Mouse (Mus musculus): Measurements from ENCODE around the gene Plb1. TPM values are rescaled to one million over a fixed set of nuclear protein-coding genes. Genes with fewer than 3 reads are reported as not detected.

Gene Plb1
- polyA plus RNA-seq, 1 experiment from 2014 or later: not detected

DNA sequence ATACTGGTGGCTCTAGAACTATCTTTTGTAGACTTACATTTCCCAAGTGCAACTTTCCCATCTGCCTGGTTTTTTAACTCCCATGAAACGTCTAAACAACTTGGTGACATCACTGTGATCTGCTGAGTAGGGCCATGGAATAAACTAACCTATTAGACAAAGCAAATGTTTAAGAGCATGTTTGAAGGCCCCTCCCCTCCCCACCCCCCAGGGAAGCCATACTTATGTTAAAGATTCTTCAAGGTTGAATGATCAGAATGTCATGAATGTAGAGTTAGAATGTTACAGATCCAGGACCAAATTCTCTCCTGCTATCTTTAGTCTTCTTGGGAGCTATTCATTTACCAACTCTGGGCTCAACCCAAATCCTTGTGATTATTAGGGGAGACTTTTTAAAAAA is 107.7 kb downstream of the Plb1 start:
- Histone ChIP-seq H3K4me1 (replicated peaks) (peaks cover 3% of the 10 kb centered on the region), H3K36me3 (no peaks in the 10 kb centered on the region), H3K4me2 (replicated peaks) (no peak overlapping the region), H3K9me3 (no peaks in the 10 kb centered on the region), H3K27me3 (no peaks in the 10 kb centered on the region), H3K9ac (replicated peaks) (no peak overlapping the region), H3K4me3 (replicated peaks) (no peak overlapping the region), H3K27ac (no peak overlapping the region)
- WGBS: 74% methylated on average over 1 of the region's 1 CpGs
- ATAC-seq: no peak

- no peaks in the 10 kb centered on the region for H3K9me3 ChIP-seq
- H3K4me1 ChIP-seq (replicated peaks): no peaks in the 10 kb centered on the region
- no peak overlapping the region for H3K9ac ChIP-seq (replicated peaks)
- no peaks in the 10 kb centered on the region for H3K27me3 ChIP-seq
- H3K4me2 ChIP-seq (replicated peaks): no peak overlapping the region
- H3K36me3 ChIP-seq: no peaks in the 10 kb centered on the region
- no peak for ATAC-seq
- 78% methylated on average over 5 of the region's 5 CpGs for WGBS
- H3K27ac ChIP-seq: no peak overlapping the region
- H3K4me3 ChIP-seq (replicated peaks): no peak overlapping the region
Observed at GRCm38 (mm10) chr5:32342711-32343285, 110.3 kb downstream of the Plb1 start.

DNA sequence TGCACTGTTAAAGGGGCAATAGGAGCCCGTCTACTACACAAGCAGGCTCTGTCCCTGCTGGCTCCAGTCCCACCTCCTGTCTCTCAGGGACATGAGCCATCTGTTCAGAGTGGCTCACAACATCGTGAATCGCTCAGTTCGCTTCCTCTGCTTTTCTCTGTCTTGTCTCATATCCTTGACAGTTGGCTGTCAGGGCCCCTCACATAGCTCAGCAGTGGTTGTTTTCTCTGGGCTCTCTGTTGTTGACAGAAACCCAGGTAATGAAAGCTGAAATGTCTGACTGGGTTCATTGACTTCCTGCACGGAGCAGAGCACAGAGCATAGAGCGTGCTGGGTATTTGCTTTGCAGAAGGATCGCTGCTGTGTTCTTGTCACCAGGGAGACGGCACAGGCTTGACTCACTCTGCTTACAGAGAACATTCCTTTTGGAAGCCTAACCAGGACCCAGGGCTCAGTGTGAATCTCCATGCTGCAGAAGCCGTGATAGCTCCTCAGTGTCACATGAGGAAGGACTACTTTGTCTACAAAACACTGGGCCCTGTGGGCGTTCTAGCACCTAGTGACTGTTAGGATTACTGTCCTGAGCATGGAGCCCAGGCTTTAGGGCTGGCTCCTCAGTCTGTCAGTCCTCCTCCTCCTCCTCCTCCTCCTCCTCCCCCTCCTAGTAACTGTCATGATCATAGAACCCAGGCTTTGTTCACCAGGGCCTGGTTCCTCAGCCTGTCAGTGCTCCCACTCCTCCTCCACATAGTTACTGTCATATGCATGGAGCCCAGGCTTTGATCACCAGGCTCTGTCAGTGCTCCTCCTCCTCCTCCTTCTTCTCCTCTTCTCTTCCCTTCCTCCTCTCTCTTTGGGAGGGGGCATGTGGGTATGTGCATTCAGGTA is 113.8 kb downstream of the Plb1 start:
- WGBS: 47% methylated on average over 10 of the region's 10 CpGs
- Histone ChIP-seq H3K27ac (no peak overlapping the region), H3K4me2 (replicated peaks) (no peak overlapping the region)

DNA sequence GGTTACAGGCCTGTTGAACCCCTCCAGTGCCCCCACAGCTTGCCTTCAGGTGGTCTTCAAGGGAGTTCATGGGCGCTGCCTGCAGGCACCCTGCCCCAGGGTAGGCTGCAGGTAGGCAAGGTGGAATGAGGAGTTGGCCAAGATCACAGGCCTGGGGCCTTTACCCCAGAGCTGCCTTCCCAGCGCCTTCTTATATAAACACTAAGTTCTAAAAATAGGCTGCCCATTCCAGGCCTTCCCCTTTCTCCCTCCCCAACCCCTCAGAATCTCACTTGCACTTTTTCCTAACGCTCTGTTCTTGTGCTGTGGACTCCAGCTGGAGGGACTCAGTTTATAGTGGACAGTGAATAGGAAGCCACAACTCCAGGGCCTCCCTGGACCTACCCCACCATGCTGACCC is 117.2 kb downstream of the Plb1 start:
- WGBS: 79% methylated on average over 3 of the region's 3 CpGs
- no peak for ATAC-seq
- H3K36me3 ChIP-seq: no peaks in the 10 kb centered on the region
- no peak overlapping the region for H3K4me2 ChIP-seq (replicated peaks)
- H3K27ac ChIP-seq: no peak overlapping the region
- H3K27me3 ChIP-seq: no peaks in the 10 kb centered on the region
- no peaks in the 10 kb centered on the region for H3K4me1 ChIP-seq (replicated peaks)
- H3K9me3 ChIP-seq: no peaks in the 10 kb centered on the region
- H3K9ac ChIP-seq (replicated peaks): no peak overlapping the region
- H3K4me3 ChIP-seq (replicated peaks): no peak overlapping the region

More for the DNA sequence above, 113.8 kb downstream of the Plb1 start:
- no peaks in the 10 kb centered on the region for H3K36me3 ChIP-seq
- peak; percentile 76 for ATAC-seq
- no peaks in the 10 kb centered on the region for H3K27me3 ChIP-seq
- H3K9me3 ChIP-seq: no peaks in the 10 kb centered on the region
- H3K9ac ChIP-seq (replicated peaks): no peak overlapping the region
- H3K4me1 ChIP-seq (replicated peaks): no peaks in the 10 kb centered on the region
- no peak overlapping the region for H3K4me3 ChIP-seq (replicated peaks)

GRCm38 (mm10) chr5:32350551-32351256 is 118.2 kb downstream of the Plb1 start:
- H3K4me1 ChIP-seq (replicated peaks): no peaks in the 10 kb centered on the region
- no peaks in the 10 kb centered on the region for H3K9me3 ChIP-seq
- no peak for ATAC-seq
- no peak overlapping the region for H3K4me3 ChIP-seq (replicated peaks)
- no peaks in the 10 kb centered on the region for H3K36me3 ChIP-seq
- H3K27ac ChIP-seq: no peak overlapping the region
- 80% methylated on average over 3 of the region's 3 CpGs for WGBS
- no peak overlapping the region for H3K9ac ChIP-seq (replicated peaks)
- no peak overlapping the region for H3K4me2 ChIP-seq (replicated peaks)
- no peaks in the 10 kb centered on the region for H3K27me3 ChIP-seq

GRCm38 (mm10) chr5:32351721-32352465 is 119.4 kb downstream of the Plb1 start:
- Histone ChIP-seq H3K27me3 (no peaks in the 10 kb centered on the region), H3K4me1 (replicated peaks) (no peaks in the 10 kb centered on the region), H3K9me3 (no peaks in the 10 kb centered on the region), H3K4me3 (replicated peaks) (no peak overlapping the region), H3K4me2 (replicated peaks) (no peak overlapping the region), H3K9ac (replicated peaks) (no peak overlapping the region), H3K36me3 (no peaks in the 10 kb centered on the region), H3K27ac (no peak overlapping the region)
- WGBS: 85% methylated on average over 4 of the region's 4 CpGs
- no peak for ATAC-seq

- no peak for ATAC-seq
- 88% methylated on average over 3 of the region's 3 CpGs for WGBS
- Histone ChIP-seq H3K9ac (replicated peaks) (no peak overlapping the region), H3K27me3 (no peaks in the 10 kb centered on the region), H3K4me1 (replicated peaks) (no peaks in the 10 kb centered on the region), H3K36me3 (no peaks in the 10 kb centered on the region), H3K4me2 (replicated peaks) (no peak overlapping the region), H3K27ac (no peak overlapping the region), H3K9me3 (no peaks in the 10 kb centered on the region), H3K4me3 (replicated peaks) (no peak overlapping the region)
Observed at GRCm38 (mm10) chr5:32352845-32353244, 120.3 kb downstream of the Plb1 start.

DNA sequence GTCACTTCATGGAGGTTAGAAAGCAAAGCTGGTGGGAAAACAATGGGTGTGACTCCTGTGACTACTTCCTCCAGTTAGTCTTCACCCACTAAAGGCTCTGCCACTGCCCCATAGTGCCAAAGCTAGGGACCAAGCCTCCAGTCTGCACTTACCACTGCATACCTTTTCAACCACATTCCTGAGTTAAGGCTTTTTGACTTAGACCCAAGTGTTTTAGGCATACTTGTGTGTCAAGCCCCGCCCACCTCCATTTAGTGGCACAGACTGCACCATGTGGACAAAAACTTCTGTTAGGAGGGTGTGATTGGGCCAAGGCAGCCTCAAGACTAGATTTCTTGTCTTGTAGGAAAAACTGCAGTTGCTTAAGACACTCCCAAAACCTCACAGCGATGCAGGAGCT is 120.8 kb downstream of the Plb1 start:
- no peaks in the 10 kb centered on the region for H3K9me3 ChIP-seq
- H3K27me3 ChIP-seq: no peaks in the 10 kb centered on the region
- H3K4me3 ChIP-seq (replicated peaks): no peak overlapping the region
- H3K36me3 ChIP-seq: no peaks in the 10 kb centered on the region
- H3K4me2 ChIP-seq (replicated peaks): no peak overlapping the region
- WGBS: 67% methylated on average over 2 of the region's 2 CpGs
- ATAC-seq: no peak
- H3K9ac ChIP-seq (replicated peaks): no peak overlapping the region
- no peaks in the 10 kb centered on the region for H3K4me1 ChIP-seq (replicated peaks)
- H3K27ac ChIP-seq: no peak overlapping the region

DNA sequence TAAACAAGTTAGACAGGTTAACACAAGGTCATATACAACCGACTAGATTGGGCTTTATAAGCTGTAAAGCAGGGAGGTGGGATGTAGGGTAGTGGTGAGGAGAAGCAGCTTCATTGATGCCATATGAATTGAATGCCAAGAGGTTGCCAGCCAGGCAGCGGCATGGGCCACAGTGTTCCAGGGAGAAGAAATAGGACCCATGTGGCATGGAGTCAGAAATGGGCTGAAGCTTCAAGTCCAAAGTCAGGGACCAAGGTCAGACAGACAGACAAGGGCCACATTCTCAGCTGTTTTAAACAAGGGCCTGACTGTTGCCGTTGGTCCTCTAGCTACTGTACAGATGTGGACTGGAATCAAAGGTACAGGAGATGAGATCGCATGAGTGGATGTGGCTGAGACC is 128.0 kb downstream of the Plb1 start:
- no peak for ATAC-seq
- no peaks in the 10 kb centered on the region for H3K9me3 ChIP-seq
- H3K4me2 ChIP-seq (replicated peaks): no peak overlapping the region
- 94% methylated on average over 4 of the region's 4 CpGs for WGBS
- peaks cover 15% of the 10 kb centered on the region for H3K27me3 ChIP-seq
- no peaks in the 10 kb centered on the region for H3K4me1 ChIP-seq (replicated peaks)
- no peak overlapping the region for H3K27ac ChIP-seq
- no peak overlapping the region for H3K4me3 ChIP-seq (replicated peaks)
- H3K36me3 ChIP-seq: no peaks in the 10 kb centered on the region
- no peak overlapping the region for H3K9ac ChIP-seq (replicated peaks)

DNA sequence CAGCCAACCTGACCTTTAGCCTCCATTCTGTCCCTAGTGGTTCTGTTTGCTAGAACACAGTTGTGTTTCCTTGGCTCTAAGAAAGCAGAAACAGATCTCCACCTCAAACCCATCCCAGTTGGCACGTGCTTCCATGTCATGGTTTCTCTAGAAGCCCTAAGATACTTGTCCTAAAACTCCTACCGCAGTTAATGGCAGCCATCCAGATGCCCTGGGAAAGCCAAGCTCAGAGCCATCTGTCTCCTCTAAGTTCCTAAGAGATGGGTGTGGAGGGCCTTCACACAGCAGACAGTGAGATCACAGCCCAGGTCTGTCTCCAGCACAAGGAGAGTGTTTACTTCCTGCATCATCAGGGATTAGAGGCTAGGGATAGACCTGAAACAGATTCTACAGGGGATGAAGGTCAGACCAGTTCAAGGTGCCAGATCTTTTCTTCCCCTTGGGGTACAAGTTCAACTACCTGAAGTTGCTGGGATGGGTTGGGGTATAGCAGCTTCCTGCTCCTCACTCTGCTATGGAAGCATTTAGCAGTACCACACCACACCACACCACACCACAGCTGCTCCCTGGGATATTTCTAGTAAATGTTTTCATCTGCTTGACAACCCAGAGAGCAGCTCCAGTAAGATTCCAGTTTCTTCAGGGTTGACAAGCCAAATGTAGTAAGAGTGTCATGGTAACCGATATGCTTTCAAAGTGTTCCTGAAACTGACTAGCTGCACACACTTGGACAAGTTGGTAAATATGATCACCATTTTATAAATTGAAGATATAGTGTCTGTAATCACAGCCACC is 129.1 kb downstream of the Plb1 start:
- peaks cover 18% of the 10 kb centered on the region for H3K27me3 ChIP-seq
- 92% methylated on average over 3 of the region's 3 CpGs for WGBS
- H3K36me3 ChIP-seq: no peaks in the 10 kb centered on the region
- no peak overlapping the region for H3K4me3 ChIP-seq (replicated peaks)
- no peaks in the 10 kb centered on the region for H3K9me3 ChIP-seq
- H3K4me1 ChIP-seq (replicated peaks): no peaks in the 10 kb centered on the region
- H3K4me2 ChIP-seq (replicated peaks): no peak overlapping the region
- no peak overlapping the region for H3K9ac ChIP-seq (replicated peaks)
- no peak for ATAC-seq
- no peak overlapping the region for H3K27ac ChIP-seq

DNA sequence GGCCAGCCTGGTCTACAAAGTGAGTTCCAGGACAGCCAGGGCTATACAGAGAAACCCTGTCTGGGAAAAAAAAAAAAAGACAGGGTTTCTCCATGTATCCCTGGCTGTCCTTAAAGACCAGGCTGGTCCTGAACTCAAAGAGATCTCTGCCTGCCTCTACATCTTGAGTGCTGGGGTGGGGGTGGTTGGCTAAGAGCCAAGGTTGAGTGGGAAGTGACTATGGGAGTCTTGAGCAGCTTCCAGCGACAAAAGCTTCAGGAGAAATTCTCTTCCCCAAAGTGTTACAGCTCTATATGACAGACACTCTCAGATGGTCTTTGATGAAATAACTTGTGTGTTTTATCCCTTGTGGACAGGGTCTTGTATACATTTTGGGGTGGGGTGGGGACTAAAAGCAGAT is 136.9 kb downstream of the Plb1 start:
- no peaks in the 10 kb centered on the region for H3K4me1 ChIP-seq (replicated peaks)
- H3K36me3 ChIP-seq: no peaks in the 10 kb centered on the region
- H3K4me3 ChIP-seq (replicated peaks): no peak overlapping the region
- H3K4me2 ChIP-seq (replicated peaks): no peak overlapping the region
- no peak for ATAC-seq
- WGBS: 91% methylated on average over 1 of the region's 1 CpGs
- H3K9me3 ChIP-seq: no peaks in the 10 kb centered on the region
- H3K27ac ChIP-seq: no peak overlapping the region
- H3K27me3 ChIP-seq: peaks cover 11% of the 10 kb centered on the region; the same call in 1 of the 2 replicates
- H3K9ac ChIP-seq (replicated peaks): no peak overlapping the region

All from midbrain, embryonic 13.5 days (tissue).